Mouse (Mus musculus) lung, postnatal 0 days (tissue): ENCODE results near the gene Pard3b.

Source experiments
- CTCF ChIP-seq: IDR thresholded peaks from 2 replicates; pipeline ENCODE4 v1.5.1; 2016; ENCODE audit warnings: antibody characterized with exemption, mild to moderate bottlenecking
- EP300 ChIP-seq: IDR thresholded peaks from 2 replicates; pipeline ENCODE4 v1.6.1; 2016; ENCODE audit warnings: antibody characterized with exemption, mild to moderate bottlenecking, control low read depth

DNA sequence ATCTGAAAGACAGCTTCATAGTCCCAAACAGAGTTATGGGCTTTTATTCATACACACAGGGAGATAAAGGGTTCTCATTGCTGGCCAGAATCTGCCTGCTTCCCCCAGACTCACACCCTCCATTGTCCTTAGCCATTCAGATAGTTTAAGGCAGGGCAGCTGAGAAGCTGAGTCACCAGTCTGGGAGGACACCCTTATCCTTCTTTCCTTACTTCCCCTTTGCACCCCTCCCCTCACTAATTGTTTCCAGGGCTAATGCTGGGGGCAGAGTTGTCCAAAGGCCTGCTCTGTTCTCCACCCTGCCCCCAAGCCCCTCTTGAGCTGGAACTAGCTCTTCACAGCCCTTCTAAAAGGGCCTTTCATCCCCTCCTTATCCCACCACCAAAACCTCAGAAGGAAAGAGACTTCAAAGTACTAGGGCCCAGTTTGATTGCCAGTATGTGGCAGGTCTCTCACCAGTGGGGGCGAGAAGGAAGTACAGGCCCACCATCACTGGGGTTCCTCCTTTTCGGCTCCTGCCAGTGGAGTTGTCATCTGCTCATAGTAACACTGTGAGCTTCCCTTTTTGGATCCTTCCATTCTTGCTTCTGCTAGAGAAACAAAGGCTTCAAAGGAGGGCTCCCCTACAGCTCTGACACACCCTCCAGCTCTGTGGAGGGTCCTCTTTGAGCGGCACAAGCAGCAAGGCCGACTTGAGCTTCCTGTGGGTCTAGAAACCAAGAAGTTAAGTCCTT is 1040.2 kb downstream of the Pard3b start:
- TF ChIP-seq CTCF = no peak
- TF ChIP-seq EP300 = 0 out of 2 replicates have a peak, but pooled peaks have one; percentile 9
